Mouse (Mus musculus) kidney, adult 2 months (tissue): ENCODE results near the gene Olfr992. TPM values are rescaled to one million over a fixed set of nuclear protein-coding genes. Genes with fewer than 3 reads are reported as not detected.
"Not testable (repeated sequence)": the region's sequence is repeated elsewhere in the genome, so short reads cannot be mapped to it uniquely, and the experiment has no call there.

Experiments
- DNase-seq: peaks from one replicate; pipeline ENCODE4 v3.0.0; 2021
- H3K27ac ChIP-seq: fragments of 200-500 bp; 2 replicates; pipeline ENCODE4 v1.5.1; 2012; ENCODE audit warnings: low read depth, low read length, control low read depth, inconsistent platforms; ENCODE audit not compliant: insufficient read depth
- H3K27me3 ChIP-seq: fragments of 200-500 bp; replicated peaks from 2 replicates; pipeline ENCODE4 v1.6.1; 2012; ENCODE audit warnings: mild to moderate bottlenecking, moderate library complexity, low read length, inconsistent platforms; ENCODE audit not compliant: control insufficient read depth, insufficient read depth
- H3K36me3 ChIP-seq: fragments of 200-500 bp; 2 replicates; pipeline ENCODE4 v1.6.1; 2012; ENCODE audit warnings: mild to moderate bottlenecking, moderate library complexity, low read length, inconsistent platforms; ENCODE audit not compliant: control insufficient read depth, insufficient read depth
- H3K4me1 ChIP-seq: fragments of 200-500 bp; 2 replicates; pipeline ENCODE4 v1.6.1; 2011; ENCODE audit warnings: low read length; ENCODE audit not compliant: control insufficient read depth, insufficient read depth
- H3K4me3 ChIP-seq: fragments of 200-500 bp; 2 replicates; pipeline ENCODE4 v1.5.1; 2011; ENCODE audit warnings: mild to moderate bottlenecking, low read depth, low read length, control low read depth; ENCODE audit not compliant: insufficient read depth
- CTCF ChIP-seq: fragments of 200-500 bp; conservative IDR thresholded peaks from 2 replicates; pipeline ENCODE4 v1.5.1; 2011; ENCODE audit warnings: low read depth, mild to moderate bottlenecking, control low read depth, low read length, moderate library complexity, mixed read lengths; ENCODE audit not compliant: insufficient read depth, insufficient read length
- POLR2A ChIP-seq: fragments of 200-500 bp; IDR thresholded peaks from one replicate; pipeline ENCODE4 v1.6.1; 2011; ENCODE audit warnings: low read depth, low read length, control low read depth
- WGBS: fragments of 180-500 bp; shearing (Covaris S2); methylation state at CpG from one replicate; pipeline ENCODE4 v1.1.7; 2018; 5-methylcytosine and 5-hydroxymethylcytosine counted together
- polyA plus RNA-seq: library from polyadenylated mRNA; depleted of rRNA; stranded (reverse); fragments of >200 nt; gene quantifications from 2 replicates; pipeline ENCODE4 v1.2.3, GENCODE M21; 2012; rRNA removed

Gene Olfr992
- polyA plus RNA-seq, result not detected in 2 replicates

DNA sequence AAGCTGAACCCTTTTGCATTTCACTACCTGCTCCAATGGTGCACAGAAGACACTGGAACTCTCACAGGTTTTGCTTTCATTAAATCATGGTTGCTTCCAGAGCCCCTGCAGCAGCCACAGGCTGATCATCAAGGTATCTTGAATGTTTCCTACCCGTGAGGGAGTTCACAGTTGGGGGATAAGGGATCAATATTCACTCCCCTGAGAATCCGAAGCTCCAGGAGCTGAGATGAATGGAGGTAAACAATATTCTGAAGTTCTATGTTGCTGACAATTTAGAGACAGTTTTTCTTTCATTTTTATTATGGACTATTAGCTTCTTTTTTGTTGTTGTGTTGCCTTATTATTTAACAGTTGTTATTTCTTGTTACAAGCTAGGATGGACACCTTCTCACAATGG, at the start of gene Olfr992:
Gene Olfr992, minus strand, starts transcription at position 101 of the 400 bp plus-strand sequence.
- H3K27me3 ChIP-seq, result no peaks in the 10 kb centered on the region

DNA sequence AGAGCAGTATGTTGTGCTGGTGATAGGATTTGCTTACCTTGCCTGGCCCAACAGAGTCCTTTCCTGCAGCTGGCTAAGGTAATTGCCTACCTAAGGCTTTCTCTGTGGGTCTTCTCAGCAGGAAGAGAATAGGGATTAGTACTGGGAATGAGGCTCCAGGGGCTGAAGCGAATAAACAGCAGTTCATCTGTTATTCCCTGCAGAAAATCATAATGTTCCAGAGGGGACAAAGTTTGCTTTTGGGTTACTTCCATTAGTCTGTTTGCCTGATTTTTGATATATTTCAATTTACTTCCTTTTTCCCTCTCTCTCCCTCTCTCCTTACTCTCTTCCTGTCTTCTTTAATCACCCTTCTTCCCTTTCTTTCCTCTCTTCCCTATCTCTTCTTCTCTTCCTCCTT, 34.3 kb upstream of the Olfr992 start, which contains the start of gene Olfr995:
Gene Olfr995, minus strand, starts transcription at position 101 of the 400 bp plus-strand sequence.
- TF ChIP-seq POLR2A (no peak), CTCF (no peak)
- H3K27me3 ChIP-seq, result no peaks in the 10 kb centered on the region
- DNase-seq, result no peak
- H3K36me3 ChIP-seq, result no peaks in the 10 kb centered on the region
- no peaks in the 10 kb centered on the region for H3K4me1 ChIP-seq
- no peak within 1 kb of the TSS for H3K4me3 ChIP-seq
- H3K27ac ChIP-seq, result no peak within 1 kb of the TSS
- 29% methylated on average over 1 of the region's 1 CpGs for WGBS

More for the DNA sequence above, at the start of gene Olfr992:
- Histone ChIP-seq H3K4me3 (no peak within 1 kb of the TSS), H3K4me1 (no peaks in the 10 kb centered on the region), H3K36me3 (no peaks in the 10 kb centered on the region), H3K27ac (no peak within 1 kb of the TSS)
- no peak for DNase-seq
- WGBS, result 46% methylated on average over 2 of the region's 2 CpGs
- TF ChIP-seq POLR2A (no peak), CTCF (no peak)

DNA sequence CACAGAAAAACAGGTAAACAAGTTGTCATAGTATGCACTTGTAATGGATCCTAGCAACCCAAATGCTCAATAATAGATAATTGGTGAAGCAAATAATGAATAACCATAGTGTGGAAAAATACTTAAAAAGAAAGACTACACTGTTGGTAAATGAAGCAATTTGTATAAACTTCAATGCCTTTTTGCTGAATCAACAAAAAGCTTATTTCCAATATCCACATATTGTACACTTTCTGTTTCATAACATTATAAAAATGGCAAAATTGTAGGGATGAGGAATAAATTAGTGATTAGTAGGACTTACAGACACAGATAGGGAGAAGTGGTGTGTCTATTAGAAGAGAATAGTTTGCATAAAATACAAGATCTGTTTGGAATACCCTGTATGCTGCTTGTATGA, 33.3 kb upstream of the Olfr992 start:
- Histone ChIP-seq H3K27me3 (no peaks in the 10 kb centered on the region), H3K36me3 (no peaks in the 10 kb centered on the region), H3K27ac (no peak overlapping the region), H3K4me1 (no peaks in the 10 kb centered on the region), H3K4me3 (no peak overlapping the region)
- no peak for DNase-seq
- TF ChIP-seq CTCF, result no peak
- no peak for TF ChIP-seq POLR2A

DNA sequence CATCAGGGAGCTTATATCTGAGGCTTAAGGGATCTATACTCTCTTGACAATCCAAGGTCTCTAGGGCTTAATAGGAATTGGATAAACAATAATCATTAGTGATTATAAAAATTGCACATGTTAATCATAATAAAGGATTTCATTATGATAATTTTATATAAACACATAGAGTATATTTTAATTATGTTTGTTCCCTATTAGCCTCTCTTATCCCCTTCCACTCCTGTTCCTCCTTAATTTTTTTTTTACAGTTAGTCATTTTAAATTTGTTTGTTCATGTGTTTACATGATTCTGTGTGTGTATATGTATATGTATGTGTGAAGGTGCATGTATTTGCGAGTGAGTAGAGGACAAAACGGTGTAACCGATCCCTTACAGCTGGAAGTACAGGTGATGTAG, 27.1 kb upstream of the Olfr992 start, which contains the start of gene Olfr994:
Gene Olfr994, minus strand, starts transcription at position 101 of the 400 bp plus-strand sequence.
- TF ChIP-seq CTCF (no peak), POLR2A (no peak)
- no peaks in the 10 kb centered on the region for H3K36me3 ChIP-seq
- H3K27me3 ChIP-seq, result no peaks in the 10 kb centered on the region
- H3K27ac ChIP-seq, result no peak within 1 kb of the TSS
- no peak for DNase-seq
- H3K4me3 ChIP-seq, result no peak within 1 kb of the TSS
- no peaks in the 10 kb centered on the region for H3K4me1 ChIP-seq
- 94% methylated on average over 3 of the region's 3 CpGs for WGBS

DNA sequence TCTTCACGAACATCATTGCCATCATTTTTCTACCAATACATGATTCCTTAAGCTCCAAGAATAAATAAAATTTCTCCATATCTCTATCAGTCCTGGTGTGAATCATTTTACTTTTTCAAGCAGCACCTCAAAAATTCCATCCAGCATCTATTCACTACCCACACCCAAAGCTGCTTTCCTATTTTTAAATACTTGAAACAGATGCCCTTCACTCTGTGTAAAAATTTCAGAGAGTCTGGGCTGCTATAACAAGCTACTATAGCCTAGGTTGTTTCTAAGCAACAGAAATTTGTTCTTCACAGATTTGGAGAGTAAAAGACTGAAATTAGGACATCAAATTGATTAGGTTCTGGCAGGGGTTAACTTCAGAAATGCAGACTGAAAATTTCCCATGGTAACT, 16.6 kb upstream of the Olfr992 start:
- TF ChIP-seq CTCF (no peak), POLR2A (no peak)
- H3K27me3 ChIP-seq, result no peaks in the 10 kb centered on the region

DNA sequence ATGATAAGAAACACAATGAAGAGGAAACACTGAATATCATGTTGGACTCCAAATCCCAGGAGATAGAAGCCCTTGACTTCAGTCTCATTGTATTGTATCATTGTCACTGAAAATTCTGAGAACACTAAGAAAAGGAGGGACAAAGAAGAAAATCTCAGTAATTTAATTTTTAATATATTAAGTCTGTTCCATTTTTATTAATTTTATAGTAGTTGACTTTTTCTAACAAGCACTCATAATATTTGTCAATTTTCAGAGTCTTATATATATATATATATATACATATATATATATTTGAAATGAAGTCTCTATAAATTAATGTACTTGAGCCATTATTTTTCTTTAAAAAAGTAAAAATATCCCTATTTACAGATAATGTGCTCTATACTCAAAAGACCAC, 5.5 kb upstream of the Olfr992 start, which contains the start of gene Olfr993:
Gene Olfr993, minus strand, starts transcription at position 101 of the 400 bp plus-strand sequence.
- H3K36me3 ChIP-seq, result no peaks in the 10 kb centered on the region
- no peak within 1 kb of the TSS for H3K4me3 ChIP-seq
- no peak for DNase-seq
- no peaks in the 10 kb centered on the region for H3K27me3 ChIP-seq
- H3K4me1 ChIP-seq, result no peaks in the 10 kb centered on the region
- no peak within 1 kb of the TSS for H3K27ac ChIP-seq
- TF ChIP-seq CTCF (no peak), POLR2A (no peak)

More for the DNA sequence above, 16.6 kb upstream of the Olfr992 start:
- H3K36me3 ChIP-seq, result no peaks in the 10 kb centered on the region
- no peak overlapping the region for H3K4me3 ChIP-seq
- no peak for DNase-seq
- no peak overlapping the region for H3K27ac ChIP-seq
- H3K4me1 ChIP-seq, result no peaks in the 10 kb centered on the region
- WGBS, result 89% methylated on average over 1 of the region's 1 CpGs

DNA sequence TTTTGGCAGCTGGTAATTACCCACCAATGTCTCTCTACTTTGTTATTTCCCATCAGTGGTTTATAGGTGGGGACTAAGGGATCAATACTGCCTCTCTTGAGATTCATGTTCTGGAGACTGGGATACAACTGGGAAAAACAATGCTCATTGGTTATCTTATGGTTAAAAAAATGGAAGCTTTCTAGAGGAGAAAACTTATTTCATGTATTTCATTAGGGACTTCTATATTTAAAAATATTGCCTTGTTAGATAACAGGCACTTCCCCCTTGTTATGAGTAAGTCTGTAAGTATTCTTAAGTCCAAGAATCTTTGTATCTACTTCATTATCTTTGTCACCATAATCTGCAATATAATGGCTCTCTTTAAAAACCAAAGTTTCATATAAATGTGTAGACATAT, 46.1 kb downstream of the Olfr992 start, which contains the start of gene Olfr988:
Gene Olfr988, minus strand, starts transcription at position 101 of the 400 bp plus-strand sequence.
- not testable (repeated sequence) for H3K4me1 ChIP-seq, H3K27ac ChIP-seq, DNase-seq, H3K27me3 ChIP-seq, H3K4me3 ChIP-seq, H3K36me3 ChIP-seq

Other genes with a start within 250 kb of the Olfr992 start
- 0.52 and 0.61 TPM in 2 replicates for gene Lrrc55, start 212.3 kb downstream of the Olfr992 start, polyA plus RNA-seq
- not detected in 2 replicates for gene Olfr987, start 70.2 kb downstream of the Olfr992 start, polyA plus RNA-seq
- gene Olfr988, start 46.2 kb downstream of the Olfr992 start, polyA plus RNA-seq, result not detected in 2 replicates
- not detected in 2 replicates for gene Olfr993, start 5.4 kb upstream of the Olfr992 start, polyA plus RNA-seq
- gene Olfr994, start 27.0 kb upstream of the Olfr992 start, polyA plus RNA-seq, result not detected in 2 replicates
- not detected in 2 replicates for gene Olfr995, start 34.2 kb upstream of the Olfr992 start, polyA plus RNA-seq
- not detected in 2 replicates for gene 4833423E24Rik, start 109.6 kb upstream of the Olfr992 start, polyA plus RNA-seq
- not detected in 2 replicates for gene Olfr996, start 169.7 kb upstream of the Olfr992 start, polyA plus RNA-seq
- gene Olfr998, start 179.5 kb upstream of the Olfr992 start, polyA plus RNA-seq, result not detected in 2 replicates
- not detected in 2 replicates for gene Olfr1000, start 202.4 kb upstream of the Olfr992 start, polyA plus RNA-seq
- gene Olfr1002, start 241.2 kb upstream of the Olfr992 start, polyA plus RNA-seq, result not detected in 2 replicates